Mouse (Mus musculus) kidney, adult 2 months (tissue): Measurements from ENCODE around the gene Ttll5.

Experiments
- CTCF ChIP-seq: fragments of 200-500 bp; conservative IDR thresholded peaks from 2 replicates; pipeline ENCODE4 v1.5.1; 2011; ENCODE audit warnings: low read depth, mild to moderate bottlenecking, control low read depth, low read length, moderate library complexity, mixed read lengths; ENCODE audit not compliant: insufficient read depth, insufficient read length
- POLR2A ChIP-seq: fragments of 200-500 bp; IDR thresholded peaks from one replicate; pipeline ENCODE4 v1.6.1; 2011; ENCODE audit warnings: low read depth, low read length, control low read depth

DNA sequence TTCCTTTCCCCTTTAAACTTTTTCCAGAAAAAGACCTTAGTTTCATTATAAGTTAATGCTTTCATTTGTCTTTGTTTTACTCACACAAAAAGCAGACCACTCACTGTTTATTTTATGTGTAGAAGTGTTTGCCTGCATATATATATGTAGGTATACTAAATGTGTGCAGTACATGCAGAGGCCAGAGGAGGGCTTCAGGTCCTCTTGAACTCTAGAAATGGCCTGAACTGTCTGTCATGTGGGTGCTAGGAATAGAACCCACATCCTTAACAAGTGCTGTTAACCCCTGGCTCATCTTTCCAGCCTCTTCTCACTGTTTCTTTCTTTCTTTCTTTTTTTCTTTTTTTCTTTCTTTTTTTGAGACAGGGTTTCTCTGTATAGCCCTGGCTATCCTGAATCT, 42.7 kb downstream of the Ttll5 start:
- TF ChIP-seq POLR2A (no peak), CTCF (no peak)
